Mouse (Mus musculus) ES-E14 (cell line): ENCODE measurements around the gene Cdc7.

Source experiments
- CHD2 ChIP-seq: IDR thresholded peaks from 2 replicates; pipeline ENCODE4 v1.6.1; 2014; ENCODE audit warnings: mild to moderate bottlenecking, low read depth, low read length, inconsistent platforms
- ZC3H11A ChIP-seq: IDR thresholded peaks from 2 replicates; pipeline ENCODE4 v1.6.1; 2012; ENCODE audit warnings: low read depth, mild to moderate bottlenecking, inconsistent platforms, low read length, borderline replicate concordance
- ZNF384 ChIP-seq: IDR thresholded peaks from 2 replicates; pipeline ENCODE4 v1.6.1; 2012; ENCODE audit warnings: low read depth, low read length, inconsistent platforms

GRCm38 (mm10) chr5:107009721-107010120 lies 45.6 kb downstream of the Cdc7 start:
- TF ChIP-seq ZC3H11A: no peak
- no peak for TF ChIP-seq CHD2
- TF ChIP-seq ZNF384: no peak
